Mouse (Mus musculus) cortical plate, adult 2 months (tissue): ENCODE measurements around the gene Gmeb1.

Experiments used
- CTCF ChIP-seq: fragments of 200-500 bp; IDR thresholded peaks from 2 replicates; pipeline ENCODE4 v1.5.1; 2011; ENCODE audit warnings: mild to moderate bottlenecking, control low read depth, low read length; ENCODE audit not compliant: insufficient read depth; ENCODE audit errors: extremely low read depth
- POLR2A ChIP-seq: fragments of 200-500 bp; IDR thresholded peaks from 2 replicates; pipeline ENCODE4 v1.6.1; 2011; ENCODE audit warnings: mild to moderate bottlenecking, low read length, control low read depth; ENCODE audit not compliant: insufficient read depth; ENCODE audit errors: extremely low read depth

DNA sequence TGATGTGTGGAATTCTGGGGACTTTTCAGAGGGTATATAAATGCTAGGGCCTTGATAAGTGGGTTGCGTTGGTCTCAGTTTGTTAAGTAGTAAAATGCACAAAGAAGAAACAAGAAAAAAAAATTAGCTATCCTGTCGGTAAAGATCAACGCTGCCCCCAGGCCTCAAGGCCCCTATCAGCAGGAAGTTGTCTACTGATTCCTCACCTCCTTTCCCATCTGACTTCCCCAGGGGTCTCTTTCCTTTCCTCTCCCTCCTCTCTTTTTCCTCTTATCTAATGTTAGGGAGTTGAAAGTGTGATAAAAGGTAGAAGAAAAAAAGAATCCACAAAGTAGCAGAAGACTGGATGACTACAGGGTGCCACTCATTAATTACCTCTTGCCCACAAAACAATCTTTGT, 21.0 kb downstream of the Gmeb1 start:
- no peak for TF ChIP-seq POLR2A
- TF ChIP-seq CTCF: no peak
